Mouse (Mus musculus) liver, embryonic 15.5 days (tissue): ENCODE results near the gene Pick1. TPM values are rescaled to one million over a fixed set of nuclear protein-coding genes. Genes with fewer than 3 reads are reported as not detected.

Experiments
- ATAC-seq: fragments of 200-750 bp; cut with Nextera tagmentation; 2 replicates; pipeline ENCODE4 v1.8.0; 2017; ENCODE audit warnings: moderate number of reproducible peaks, mild to moderate bottlenecking, moderate library complexity; ENCODE audit not compliant: insufficient read depth
- H3K27ac ChIP-seq: fragments of 300-500 bp; sonication (generic); replicated peaks from 2 replicates; pipeline ENCODE4 v1.5.1; 2015; ENCODE audit warnings: mild to moderate bottlenecking, inconsistent platforms
- H3K27me3 ChIP-seq: fragments of 300-500 bp; sonication (generic); 2 replicates; pipeline ENCODE4 v1.6.1; 2015; ENCODE audit warnings: mild to moderate bottlenecking, inconsistent platforms
- H3K36me3 ChIP-seq: fragments of 300-500 bp; sonication (generic); replicated peaks from 2 replicates; pipeline ENCODE4 v1.6.1; 2015; ENCODE audit warnings: moderate library complexity, mild to moderate bottlenecking, inconsistent platforms
- H3K4me1 ChIP-seq: fragments of 300-500 bp; sonication (generic); replicated peaks from 2 replicates; pipeline ENCODE4 v1.6.1; 2015; ENCODE audit warnings: inconsistent platforms
- H3K4me2 ChIP-seq: fragments of 300-500 bp; sonication (generic); 2 replicates; pipeline ENCODE4 v1.6.1; 2015; ENCODE audit warnings: moderate library complexity, mild to moderate bottlenecking, inconsistent platforms
- H3K4me3 ChIP-seq: fragments of 300-500 bp; sonication (generic); replicated peaks from 2 replicates; pipeline ENCODE4 v1.5.1; 2015; ENCODE audit warnings: mild to moderate bottlenecking, inconsistent platforms
- H3K9ac ChIP-seq: fragments of 300-500 bp; sonication (generic); 2 replicates; pipeline ENCODE4 v1.6.1; 2015; ENCODE audit warnings: moderate library complexity, mild to moderate bottlenecking, inconsistent platforms
- H3K9me3 ChIP-seq: fragments of 300-500 bp; sonication (generic); replicated peaks from 2 replicates; pipeline ENCODE4 v1.6.1; 2016; ENCODE audit warnings: inconsistent platforms
- WGBS: fragments of 180-500 bp; shearing (Covaris S2); methylation state at CpG from one replicate; pipeline ENCODE4 v1.1.7; 2015; ENCODE audit warnings: mixed read lengths; ENCODE audit not compliant: insufficient replicate concordance; 5-methylcytosine and 5-hydroxymethylcytosine counted together
- polyA plus RNA-seq: library from polyadenylated mRNA; unstranded; fragments of >200 nt; fragmentation: Nextera tagmentation; extraction: Ambion mirVana; gene quantifications from 2 replicates; pipeline ENCODE4 v1.2.1, GENCODE M21; 2015

Gene Pick1
- polyA plus RNA-seq, 1 experiment from 2014 or later, result 12.2 TPM

DNA sequence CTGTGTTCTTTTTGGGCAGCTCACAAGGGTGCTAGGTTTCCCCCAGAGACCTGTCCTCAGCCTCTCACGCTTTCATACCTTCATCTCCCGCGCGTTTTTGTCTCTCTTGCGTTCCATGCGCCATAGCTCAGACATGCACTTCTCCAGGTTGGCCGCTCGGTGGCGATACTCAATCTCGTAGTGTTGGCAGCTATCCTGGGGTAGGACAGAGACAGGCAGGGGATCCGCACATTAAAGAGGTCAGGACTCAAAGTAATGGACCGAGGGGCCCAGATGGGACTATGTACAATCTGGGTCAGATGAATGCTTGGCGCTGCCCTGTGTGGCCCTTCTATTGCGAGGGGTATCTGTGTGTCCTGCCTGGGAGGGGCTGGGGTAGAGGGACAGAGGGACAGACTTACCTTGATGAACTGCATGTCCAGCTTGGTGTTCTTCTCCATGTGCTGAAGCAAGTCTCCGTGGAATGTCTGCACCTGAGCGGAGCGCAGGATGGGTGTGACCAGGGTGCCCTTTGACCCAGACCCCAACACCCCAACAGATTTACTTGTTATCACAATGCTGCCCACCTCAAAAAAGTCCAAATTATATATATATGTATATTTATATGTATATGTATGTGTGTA lies 42.3 kb downstream of the Pick1 start:
- no peak for ATAC-seq
- WGBS, result 17% methylated on average over 17 of the region's 17 CpGs
- Histone ChIP-seq H3K4me3 (peak overlapping the region; percentile 36), H3K36me3 (no peaks in the 10 kb centered on the region), H3K9me3 (no peaks in the 10 kb centered on the region), H3K9ac (no peak overlapping the region), H3K4me1 (peaks cover 11% of the 10 kb centered on the region), H3K27me3 (peaks cover 20% of the 10 kb centered on the region), H3K4me2 (peak overlapping the region; percentile 70), H3K27ac (no peak overlapping the region)

DNA sequence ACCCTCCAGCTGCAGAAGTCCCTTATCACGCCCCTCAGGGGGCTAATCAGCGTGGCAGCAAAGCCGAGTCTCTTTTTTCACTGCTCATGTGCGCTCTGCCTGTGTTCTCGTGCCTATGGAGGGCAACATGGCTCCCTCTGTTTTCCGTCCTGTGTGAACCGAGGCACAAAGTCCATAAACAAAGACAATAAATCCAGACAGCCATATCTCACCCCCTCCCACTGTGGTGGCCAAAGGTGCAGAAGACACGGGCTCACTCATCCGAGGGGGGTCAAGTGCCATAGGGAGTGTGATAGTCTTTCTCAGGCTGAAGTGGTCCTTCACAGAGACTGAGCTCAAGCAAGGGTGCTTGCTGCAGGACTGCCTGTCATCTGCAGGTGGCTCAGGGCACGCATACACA lies 44.0 kb downstream of the Pick1 start:
- 58% methylated on average over 10 of the region's 10 CpGs for WGBS
- no peaks in the 10 kb centered on the region for H3K9me3 ChIP-seq
- no peak overlapping the region for H3K27ac ChIP-seq

DNA sequence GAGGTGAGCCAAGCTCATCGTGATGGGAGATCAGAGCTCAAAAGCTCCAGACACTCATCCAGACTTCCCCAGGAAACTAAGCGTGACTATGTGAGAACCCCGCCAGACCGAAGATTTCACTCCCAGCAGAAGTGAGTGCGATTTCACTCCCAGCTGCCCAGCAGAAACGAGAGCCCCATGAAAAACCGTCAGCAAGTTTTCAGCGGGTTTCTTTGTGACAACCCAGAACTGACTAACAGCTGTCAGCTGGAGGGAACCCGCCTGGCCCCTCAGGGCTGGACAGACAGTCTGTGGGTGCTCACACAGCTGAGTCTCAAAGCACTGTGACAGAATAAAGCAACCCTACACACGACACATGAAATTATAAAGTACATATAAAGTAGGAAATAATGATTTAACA lies 48.8 kb downstream of the Pick1 start:
- Histone ChIP-seq H3K9ac (no peak overlapping the region), H3K9me3 (no peaks in the 10 kb centered on the region), H3K27ac (no peak overlapping the region), H3K27me3 (no peaks in the 10 kb centered on the region), H3K4me1 (peaks cover 20% of the 10 kb centered on the region), H3K36me3 (no peaks in the 10 kb centered on the region), H3K4me3 (no peak overlapping the region), H3K4me2 (no peak overlapping the region)
- ATAC-seq, result no peak
- WGBS, result 57% methylated on average over 10 of the region's 10 CpGs

More for the DNA sequence above, 44.0 kb downstream of the Pick1 start:
- Histone ChIP-seq H3K4me1 (peaks cover 11% of the 10 kb centered on the region), H3K4me2 (no peak overlapping the region), H3K36me3 (no peaks in the 10 kb centered on the region), H3K27me3 (peaks cover 17% of the 10 kb centered on the region), H3K4me3 (no peak overlapping the region), H3K9ac (no peak overlapping the region)
- ATAC-seq, result no peak

DNA sequence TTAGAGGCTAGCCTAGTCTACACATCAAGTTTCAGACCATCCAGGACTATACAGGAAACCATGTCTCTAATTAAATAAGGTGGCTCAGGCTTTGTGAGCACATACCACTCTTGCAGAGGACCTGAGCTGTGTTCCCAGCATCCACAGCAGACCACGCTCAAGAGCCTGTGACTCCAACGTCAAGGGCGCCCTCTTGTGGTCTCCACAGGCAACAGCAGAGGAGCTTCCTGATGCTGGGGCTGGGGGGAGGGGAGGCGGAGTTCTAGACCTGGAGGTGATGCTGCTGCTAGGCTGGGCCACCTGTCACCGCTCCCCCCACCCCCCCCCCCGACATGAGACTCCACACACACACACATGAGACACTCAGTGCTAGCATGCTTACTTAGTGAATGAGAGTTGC lies 51.2 kb downstream of the Pick1 start:
- Histone ChIP-seq H3K9ac (no peak overlapping the region), H3K4me1 (peaks cover 30% of the 10 kb centered on the region), H3K27ac (no peak overlapping the region), H3K4me2 (no peak overlapping the region), H3K4me3 (no peak overlapping the region), H3K27me3 (no peaks in the 10 kb centered on the region), H3K36me3 (no peaks in the 10 kb centered on the region), H3K9me3 (no peaks in the 10 kb centered on the region)
- no peak for ATAC-seq
- 34% methylated on average over 6 of the region's 6 CpGs for WGBS

DNA sequence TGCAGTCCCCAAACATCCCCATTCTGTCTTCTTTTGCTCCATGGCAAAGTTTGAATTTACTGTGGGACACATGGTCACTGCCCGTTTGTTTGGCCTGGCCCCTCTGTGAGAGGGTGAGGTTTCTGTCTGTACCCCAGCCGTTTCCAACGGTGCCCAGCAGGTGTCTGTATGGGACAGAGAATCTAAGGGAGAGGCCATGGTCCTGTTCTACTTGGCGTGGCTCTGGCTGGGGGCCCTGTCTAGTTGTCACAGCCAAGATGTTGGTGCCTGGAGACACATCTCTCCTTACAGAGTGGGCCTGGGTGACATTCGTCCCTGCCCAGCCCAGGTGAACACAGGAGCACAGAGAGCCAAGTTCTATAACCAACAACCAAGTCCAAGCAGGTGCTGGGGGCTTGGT lies 51.9 kb downstream of the Pick1 start:
- peak overlapping the region; percentile 19 for H3K4me2 ChIP-seq
- no peaks in the 10 kb centered on the region for H3K36me3 ChIP-seq
- H3K4me3 ChIP-seq, result no peak overlapping the region
- H3K9me3 ChIP-seq, result no peaks in the 10 kb centered on the region
- H3K9ac ChIP-seq, result no peak overlapping the region
- no peaks in the 10 kb centered on the region for H3K27me3 ChIP-seq
- WGBS, result 46% methylated on average over 5 of the region's 5 CpGs
- H3K4me1 ChIP-seq, result peaks cover 30% of the 10 kb centered on the region
- ATAC-seq, result no peak
- H3K27ac ChIP-seq, result peak overlapping the region; percentile 61; the same call in 1 of the 2 replicates

DNA sequence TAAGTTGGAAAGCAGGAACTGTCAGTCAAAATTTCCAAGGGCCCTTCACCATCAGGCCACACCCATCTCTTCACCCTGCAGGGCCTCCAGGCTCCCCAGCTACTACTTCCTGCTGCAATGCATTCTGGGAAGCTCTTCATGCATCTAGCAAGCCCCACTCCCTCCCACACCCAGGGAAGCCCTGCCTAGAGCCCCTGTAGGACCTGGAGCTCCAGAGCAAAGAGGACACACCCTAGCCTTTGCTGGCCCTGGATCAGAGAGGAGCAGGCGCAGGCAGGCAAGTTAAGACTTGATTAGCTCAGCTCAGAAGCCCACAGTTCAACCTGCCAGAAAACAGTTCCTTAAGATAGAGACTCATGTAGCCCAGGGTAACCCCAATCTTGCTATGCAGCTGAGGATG lies 52.4 kb downstream of the Pick1 start:
- Histone ChIP-seq H3K4me2 (peak overlapping the region; percentile 19), H3K4me3 (no peak overlapping the region), H3K4me1 (peaks cover 30% of the 10 kb centered on the region), H3K9ac (no peak overlapping the region), H3K27me3 (no peaks in the 10 kb centered on the region), H3K9me3 (no peaks in the 10 kb centered on the region), H3K36me3 (no peaks in the 10 kb centered on the region), H3K27ac (peak overlapping the region; percentile 61)
- peak; percentile 79 for ATAC-seq
- 15% methylated on average over 1 of the region's 1 CpGs for WGBS

DNA sequence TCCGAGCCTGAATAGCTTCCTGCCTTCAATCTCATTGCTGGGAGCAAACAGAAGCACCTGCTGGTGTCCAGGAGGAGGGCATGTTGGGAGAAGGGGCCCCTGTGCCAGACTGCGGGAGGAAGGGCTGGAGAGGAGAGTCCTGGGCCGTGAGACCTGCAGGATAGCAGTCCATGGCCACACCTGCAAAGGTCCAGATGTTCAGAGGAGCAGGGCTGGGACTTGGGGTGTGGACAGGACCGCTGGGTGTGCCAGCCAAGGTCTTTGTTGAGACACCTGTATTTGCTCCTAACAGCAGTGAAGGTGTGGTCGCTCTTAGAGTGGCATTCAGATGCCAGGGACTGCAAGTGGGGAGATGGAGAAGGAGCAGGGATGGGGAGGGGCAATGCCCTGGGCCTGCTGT lies 53.5 kb downstream of the Pick1 start:
- Histone ChIP-seq H3K27me3 (no peaks in the 10 kb centered on the region), H3K27ac (no peak overlapping the region), H3K9me3 (no peaks in the 10 kb centered on the region), H3K4me1 (peaks cover 34% of the 10 kb centered on the region), H3K36me3 (no peaks in the 10 kb centered on the region), H3K4me2 (no peak overlapping the region), H3K4me3 (no peak overlapping the region), H3K9ac (no peak overlapping the region)
- WGBS, result 74% methylated on average over 5 of the region's 5 CpGs
- no peak for ATAC-seq

DNA sequence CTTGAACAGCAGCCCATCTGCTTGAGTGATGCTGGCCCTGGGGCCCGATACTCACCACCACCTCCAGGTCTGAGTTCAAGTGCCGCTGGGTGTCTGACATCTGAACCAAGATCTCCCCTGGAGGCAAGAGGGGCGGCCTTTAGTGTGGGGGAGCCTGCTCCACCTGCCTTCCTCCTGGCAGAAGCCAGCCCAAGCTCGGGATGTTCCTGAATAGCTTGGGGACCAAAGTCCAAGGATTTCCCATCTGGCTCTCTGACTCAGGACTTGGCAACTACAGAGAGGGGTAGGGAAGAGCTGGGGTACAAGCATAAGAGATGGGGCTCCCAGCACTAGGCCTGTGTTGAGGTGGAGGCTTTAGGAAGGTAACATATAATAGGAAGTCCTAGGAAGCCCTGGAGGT lies 54.4 kb downstream of the Pick1 start:
- Histone ChIP-seq H3K9ac (no peak overlapping the region), H3K27me3 (no peaks in the 10 kb centered on the region), H3K4me1 (peaks cover 34% of the 10 kb centered on the region), H3K9me3 (no peaks in the 10 kb centered on the region), H3K36me3 (0 out of 2 replicates have a peak, but pooled peaks cover under 1% of the 10 kb centered on the region), H3K4me3 (no peak overlapping the region), H3K4me2 (no peak overlapping the region), H3K27ac (no peak overlapping the region)
- 62% methylated on average over 4 of the region's 4 CpGs for WGBS
- ATAC-seq, result no peak

DNA sequence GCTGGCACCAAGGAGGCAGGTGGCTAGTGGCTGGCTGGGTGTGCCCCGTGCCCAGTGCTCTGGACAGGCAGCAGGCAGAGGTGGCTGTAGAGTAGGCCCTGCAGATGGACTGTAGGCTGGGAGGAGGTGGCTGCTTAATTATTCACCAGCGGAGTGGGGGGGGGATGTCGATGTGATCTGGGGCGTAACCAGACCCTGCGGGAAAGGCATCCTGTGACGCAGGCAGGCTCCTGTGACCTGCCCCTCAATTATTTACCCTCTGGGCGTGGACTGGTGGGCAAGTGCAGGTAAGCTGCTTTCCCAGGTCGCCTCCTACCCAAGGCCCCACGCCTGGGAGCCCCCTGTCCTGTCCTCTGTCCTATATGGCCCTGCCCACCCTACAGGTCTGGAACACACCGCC lies 56.4 kb downstream of the Pick1 start, which contains the start of gene Baiap2l2:
Baiap2l2 (minus strand) TSS at position 139 of the 400 bp plus-strand sequence.
- Histone ChIP-seq H3K9ac (no peak within 1 kb of the TSS), H3K9me3 (no peaks in the 10 kb centered on the region), H3K4me1 (peaks cover 34% of the 10 kb centered on the region), H3K27me3 (no peaks in the 10 kb centered on the region), H3K36me3 (0 out of 2 replicates have a peak, but pooled peaks cover 12% of the 10 kb centered on the region), H3K4me3 (peak within 1 kb of the TSS; percentile 12; the same call in 1 of the 2 replicates), H3K27ac (no peak within 1 kb of the TSS; the same call in 1 of the 2 replicates), H3K4me2 (peak within 1 kb of the TSS; percentile 29; the same call in 1 of the 2 replicates)
- 57% methylated on average over 10 of the region's 10 CpGs for WGBS
- ATAC-seq, result peak; percentile 25; the same call in 1 of the 2 replicates

DNA sequence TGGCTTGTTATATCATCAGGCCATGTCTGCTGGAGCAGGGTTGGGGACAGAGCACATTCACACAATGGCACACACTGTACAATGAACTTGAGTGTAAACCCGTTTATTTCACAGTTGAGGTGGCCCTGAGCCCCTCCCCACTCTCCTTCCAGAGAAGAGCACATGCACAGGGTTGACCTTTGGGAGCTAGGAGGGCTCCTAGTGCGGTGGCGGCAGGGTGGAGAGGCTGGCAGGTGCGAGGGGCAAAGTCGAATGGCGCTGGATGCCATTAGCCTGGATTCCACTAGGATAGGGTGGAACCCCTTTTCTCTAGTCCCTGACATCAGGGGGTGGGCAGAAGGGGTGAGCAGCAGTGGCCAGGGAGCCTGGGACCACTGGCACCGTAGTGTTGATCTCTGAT lies 57.2 kb downstream of the Pick1 start:
- Histone ChIP-seq H3K9ac (no peak overlapping the region), H3K4me1 (peaks cover 27% of the 10 kb centered on the region), H3K27me3 (no peaks in the 10 kb centered on the region), H3K4me2 (no peak overlapping the region), H3K9me3 (no peaks in the 10 kb centered on the region), H3K27ac (no peak overlapping the region), H3K36me3 (0 out of 2 replicates have a peak, but pooled peaks cover 12% of the 10 kb centered on the region), H3K4me3 (no peak overlapping the region)
- no peak for ATAC-seq
- WGBS, result 70% methylated on average over 7 of the region's 7 CpGs

DNA sequence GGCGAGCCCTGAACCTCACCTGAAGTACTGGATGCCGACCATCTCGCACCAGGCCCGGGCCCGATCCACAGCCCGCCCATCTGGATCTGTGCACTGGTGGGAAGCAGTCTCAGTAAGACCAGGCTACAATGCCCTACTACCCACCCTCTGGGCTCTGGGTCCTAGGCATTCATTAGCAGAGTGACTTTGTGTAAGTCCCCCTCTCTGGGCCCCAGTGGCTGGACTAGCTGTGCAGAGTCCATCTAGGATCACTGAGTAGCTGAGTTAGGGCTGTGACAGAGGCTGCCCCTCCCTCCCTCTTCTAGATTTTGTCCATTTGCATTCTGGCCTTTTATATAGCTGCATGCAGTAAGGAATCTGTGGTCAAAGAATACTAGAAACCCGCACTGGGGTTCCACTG lies 58.1 kb downstream of the Pick1 start:
- no peaks in the 10 kb centered on the region for H3K9me3 ChIP-seq
- ATAC-seq, result no peak
- no peak overlapping the region for H3K27ac ChIP-seq
- 77% methylated on average over 7 of the region's 7 CpGs for WGBS
- H3K4me3 ChIP-seq, result no peak overlapping the region
- H3K4me1 ChIP-seq, result peaks cover 19% of the 10 kb centered on the region
- H3K9ac ChIP-seq, result no peak overlapping the region
- H3K27me3 ChIP-seq, result no peaks in the 10 kb centered on the region
- H3K36me3 ChIP-seq, result 0 out of 2 replicates have a peak, but pooled peaks cover 12% of the 10 kb centered on the region
- no peak overlapping the region for H3K4me2 ChIP-seq

DNA sequence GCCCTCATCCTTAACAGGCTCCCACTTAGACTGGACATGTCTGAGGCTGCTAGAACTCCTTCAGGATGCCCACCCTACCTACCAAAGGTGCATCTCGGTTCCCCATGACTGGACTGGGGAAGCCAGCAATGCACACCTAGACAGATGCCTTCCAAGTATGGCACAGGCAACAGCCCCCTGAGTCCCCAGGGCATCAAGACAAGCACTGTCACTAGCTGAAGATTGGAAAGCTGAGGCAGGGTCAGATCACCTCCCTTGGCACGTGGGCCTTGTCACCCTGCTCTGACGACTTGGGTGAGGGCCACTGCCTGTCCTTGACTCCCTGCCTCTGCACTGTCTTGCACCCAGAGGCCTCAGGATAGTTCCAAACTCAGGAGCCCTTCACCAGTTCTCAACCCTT lies 59.4 kb downstream of the Pick1 start:
- 0 out of 2 replicates have a peak, but pooled peaks cover 12% of the 10 kb centered on the region for H3K36me3 ChIP-seq
- no peaks in the 10 kb centered on the region for H3K9me3 ChIP-seq
- H3K27me3 ChIP-seq, result no peaks in the 10 kb centered on the region
- no peak overlapping the region for H3K9ac ChIP-seq
- no peak overlapping the region for H3K4me3 ChIP-seq
- WGBS, result 55% methylated on average over 3 of the region's 3 CpGs
- peaks cover 12% of the 10 kb centered on the region for H3K4me1 ChIP-seq
- H3K4me2 ChIP-seq, result no peak overlapping the region
- no peak overlapping the region for H3K27ac ChIP-seq
- no peak for ATAC-seq
